Mouse (Mus musculus): Measurements from ENCODE around the gene Gm37419. TPM values are rescaled to one million over a fixed set of nuclear protein-coding genes. Genes with fewer than 3 reads are reported as not detected.

Gene Gm37419
- not detected for polyA plus RNA-seq (2017; shearing (Covaris generic))

DNA sequence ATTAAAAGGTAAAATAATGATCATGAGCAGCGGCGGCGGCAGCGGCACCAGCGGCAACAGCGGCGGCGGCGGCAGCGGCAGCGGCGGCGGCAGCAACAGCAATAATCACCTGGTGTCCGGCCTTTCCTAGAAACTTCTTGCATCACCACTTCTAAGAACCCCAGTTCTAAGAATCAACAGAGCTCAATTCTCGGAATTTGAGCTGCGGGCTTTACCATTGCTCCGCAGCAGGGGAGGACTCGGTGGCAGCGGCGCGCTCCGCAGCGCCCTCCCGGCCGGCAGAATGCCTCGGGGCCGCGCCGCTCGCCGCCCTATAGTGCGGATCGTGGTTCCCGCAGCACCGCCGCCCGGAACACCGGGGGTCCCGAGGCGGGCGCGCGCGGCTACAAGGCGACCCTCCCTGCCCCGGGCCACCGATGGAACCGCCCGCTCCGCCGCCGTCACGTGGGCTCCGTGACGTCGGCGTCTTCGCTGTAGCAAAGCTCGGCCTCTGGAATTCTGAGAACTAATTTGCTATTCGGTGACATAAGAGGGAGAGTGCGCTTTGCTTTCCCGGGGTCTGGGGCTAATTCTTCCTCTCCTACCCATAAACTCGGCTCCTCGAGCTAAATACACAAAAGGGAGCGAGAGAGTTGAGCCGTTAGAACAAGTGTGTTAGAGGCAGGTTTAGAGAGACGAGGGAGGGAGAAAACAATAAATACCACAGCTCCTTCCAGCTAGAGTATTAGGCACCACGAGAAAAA, at the start of gene Gm37419, which contains the start of gene Bcl6:
Gene Gm37419 (plus strand): TSS at position 17 of the 743 bp plus-strand sequence.
Gene Bcl6 (minus strand): TSS at position 387 of the 743 bp plus-strand sequence.

Other genes with a start within 250 kb of the Gm37419 start
- gene Sst, start 97.5 kb upstream of the Gm37419 start, polyA plus RNA-seq (2017; shearing (Covaris generic)), result under 1 TPM in 1 of 2 experiments, not detected in 1; 0.54 TPM
- gene Rtp2, start 56.1 kb upstream of the Gm37419 start, polyA plus RNA-seq (2017; shearing (Covaris generic)), result under 1 TPM; 0.28 to 0.88 TPM
- 10 to 100 TPM; 14.0 to 21.5 TPM for gene Bcl6, start 370 bp downstream of the Gm37419 start, polyA plus RNA-seq (2017; shearing (Covaris generic))